Mouse (Mus musculus) limb, embryonic 14.5 days (tissue): ENCODE results near the gene Dennd1a. TPM values are rescaled to one million over a fixed set of nuclear protein-coding genes. Genes with fewer than 3 reads are reported as not detected.

Experiments used
- ATAC-seq: fragments of 200-750 bp; cut with Nextera tagmentation; 2 replicates; pipeline ENCODE4 v1.8.0; 2017; ENCODE audit warnings: low read depth, moderate number of reproducible peaks, moderate TSS enrichment; ENCODE audit not compliant: low FRiP score
- DNase-seq: peaks from one replicate; pipeline ENCODE4 v3.0.0-alpha.2; 2015; ENCODE audit warnings: low spot score
- H3K27ac ChIP-seq: fragments of 300-500 bp; sonication (generic); replicated peaks from 2 replicates; pipeline ENCODE4 v1.5.1; 2014; ENCODE audit warnings: low read depth, mild to moderate bottlenecking, low read length, moderate library complexity, mixed read lengths
- H3K27me3 ChIP-seq: fragments of 300-500 bp; sonication (generic); 2 replicates; pipeline ENCODE4 v1.6.1; 2014; ENCODE audit warnings: low read length, mixed read lengths; ENCODE audit not compliant: control insufficient read depth, insufficient read depth
- H3K36me3 ChIP-seq: fragments of 300-500 bp; sonication (generic); 2 replicates; pipeline ENCODE4 v1.6.1; 2014; ENCODE audit warnings: mild to moderate bottlenecking, low read length, moderate library complexity, mixed read lengths; ENCODE audit not compliant: control insufficient read depth, insufficient read depth
- H3K4me1 ChIP-seq: fragments of 300-500 bp; sonication (generic); 2 replicates; pipeline ENCODE4 v1.6.1; 2014; ENCODE audit warnings: antibody characterized with exemption, low read length, mixed read lengths; ENCODE audit not compliant: control insufficient read depth, insufficient read depth
- H3K4me2 ChIP-seq: fragments of 300-500 bp; sonication (generic); replicated peaks from 2 replicates; pipeline ENCODE4 v1.6.1; 2014; ENCODE audit warnings: low read depth, mild to moderate bottlenecking, low read length, moderate library complexity; ENCODE audit not compliant: severe bottlenecking
- H3K4me3 ChIP-seq: fragments of 300-500 bp; sonication (generic); replicated peaks from 2 replicates; pipeline ENCODE4 v1.5.1; 2014; ENCODE audit warnings: low read length
- H3K9ac ChIP-seq: fragments of 300-500 bp; sonication (generic); 2 replicates; pipeline ENCODE4 v1.6.1; 2014; ENCODE audit warnings: mild to moderate bottlenecking, low read depth, low read length, moderate library complexity; ENCODE audit not compliant: severe bottlenecking
- H3K9me3 ChIP-seq: fragments of 300-500 bp; sonication (generic); 2 replicates; pipeline ENCODE4 v1.6.1; 2016; ENCODE audit warnings: low read length; ENCODE audit not compliant: control insufficient read depth
- POLR2A ChIP-seq: fragments of 200-500 bp; IDR thresholded peaks from 2 replicates; pipeline ENCODE4 v1.8.0; 2012; ENCODE audit warnings: inconsistent platforms, mild to moderate bottlenecking, moderate library complexity, borderline replicate concordance; ENCODE audit not compliant: insufficient read depth, insufficient read length; ENCODE audit errors: extremely low read depth
- WGBS: fragments of 180-500 bp; shearing (Covaris S2); extraction: QIAGEN DNeasy Blood & Tissue Kit; methylation state at CpG from one replicate; pipeline ENCODE4 v1.1.7; 2014; 5-methylcytosine and 5-hydroxymethylcytosine counted together
- polyA plus RNA-seq, 2 experiments: library from polyadenylated mRNA; depleted of rRNA in 1 of 2; stranded (reverse) in 1 of 2; unstranded in 1 of 2; fragments of >200 nt; fragmentation: Nextera tagmentation in 1 of 2; extraction: Ambion mirVana in 1 of 2; gene quantifications; 2 replicates each; pipeline versions ENCODE4 v1.2.1 to v1.2.3; 2012 to 2014

Gene Dennd1a
- polyA plus RNA-seq, 2 experiments, result 11.8 to 22.9 TPM

DNA sequence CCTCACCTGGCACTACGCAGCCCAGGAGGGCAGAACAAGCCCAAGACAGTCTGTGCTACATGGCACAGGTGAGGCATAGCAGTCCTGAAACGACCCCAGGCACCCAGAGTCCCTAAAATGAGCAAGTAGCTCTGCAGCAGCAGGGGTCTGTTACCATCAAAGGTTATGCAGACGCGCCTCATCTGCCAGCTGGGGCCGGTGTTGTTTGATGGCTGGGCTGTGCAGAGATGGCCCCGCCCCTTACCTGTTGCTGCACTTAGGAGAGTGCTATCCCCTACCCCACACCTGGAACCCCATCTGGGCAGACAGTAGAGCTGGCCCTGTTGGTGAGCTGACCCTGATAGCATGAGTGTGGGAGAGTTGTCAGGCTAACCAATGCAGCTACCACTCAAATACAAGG, 526.6 kb downstream of the Dennd1a start:
- DNase-seq (no peak), ATAC-seq (no peak)
- no peak for TF ChIP-seq POLR2A
- WGBS, result 26% methylated on average over 6 of the region's 6 CpGs
- Histone ChIP-seq H3K27me3 (no peaks in the 10 kb centered on the region), H3K4me2 (no peak overlapping the region), H3K9me3 (no peaks in the 10 kb centered on the region), H3K4me3 (no peak overlapping the region), H3K9ac (no peak overlapping the region), H3K36me3 (no peaks in the 10 kb centered on the region), H3K4me1 (peaks cover 35% of the 10 kb centered on the region), H3K27ac (no peak overlapping the region)

DNA sequence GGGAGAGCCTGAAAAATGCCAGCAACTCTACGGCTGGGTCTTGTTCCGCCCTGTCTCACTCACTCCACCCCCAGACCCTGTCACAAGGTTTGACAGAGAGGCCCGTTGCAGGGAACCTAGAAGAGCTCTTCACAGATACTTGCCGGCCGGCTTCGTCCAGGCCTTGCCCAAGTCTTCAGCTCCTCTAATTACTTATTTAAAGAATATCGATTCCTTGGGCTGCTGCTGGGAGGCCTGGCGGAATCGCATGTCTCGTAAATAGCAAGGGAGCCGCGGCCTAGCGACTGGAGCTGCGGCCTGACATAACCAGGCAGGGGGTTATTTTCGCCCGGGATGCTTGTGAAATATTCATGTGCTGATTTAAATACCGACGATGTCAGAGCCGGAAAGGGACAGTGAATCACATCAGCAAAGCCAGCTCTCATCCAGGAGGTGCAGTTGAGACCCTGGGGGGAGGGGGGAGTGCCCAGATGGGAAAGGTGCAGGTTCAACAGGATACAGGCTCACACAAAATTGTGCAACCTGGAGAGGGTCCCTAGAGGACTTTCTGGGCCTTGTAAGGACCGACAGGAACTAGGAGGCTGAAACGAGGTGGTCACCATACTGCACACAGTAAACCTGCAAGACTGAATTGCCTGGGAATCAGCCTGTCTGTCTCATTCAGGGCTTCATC, 528.7 kb downstream of the Dennd1a start:
- 7% methylated on average over 21 of the region's 21 CpGs for WGBS
- H3K4me3 ChIP-seq, result no peak overlapping the region
- peak overlapping the region; percentile 38 for H3K9ac ChIP-seq

DNA sequence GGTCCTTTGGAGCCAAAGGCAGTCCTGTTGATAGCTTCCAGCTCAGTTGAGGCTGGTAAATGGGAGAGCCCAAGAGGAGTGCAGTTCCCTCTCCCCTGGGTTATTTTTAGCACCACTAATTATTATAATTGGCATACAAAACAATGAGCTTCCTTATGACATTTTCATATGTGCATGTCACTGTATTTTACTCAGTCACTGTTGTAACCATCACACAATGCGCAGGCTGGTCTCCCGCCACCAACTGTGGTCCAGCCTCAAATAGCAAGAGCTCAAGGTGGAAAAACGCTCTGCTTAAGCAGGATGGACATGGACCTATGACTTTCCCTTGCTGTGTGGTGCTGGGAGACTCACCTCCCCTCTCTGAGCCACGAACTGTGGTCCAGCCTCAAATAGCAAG, 529.4 kb downstream of the Dennd1a start:
- Histone ChIP-seq H3K4me2 (no peak overlapping the region; the same call in 1 of the 2 replicates), H3K9ac (0 out of 2 replicates have a peak overlapping the region, but pooled peaks have one; percentile 38), H3K27ac (peak overlapping the region; percentile 50; the same call in 1 of the 2 replicates), H3K36me3 (no peaks in the 10 kb centered on the region), H3K27me3 (no peaks in the 10 kb centered on the region), H3K4me3 (no peak overlapping the region), H3K9me3 (no peaks in the 10 kb centered on the region), H3K4me1 (peaks cover 25% of the 10 kb centered on the region)
- DNase-seq (no peak), ATAC-seq (0 out of 2 replicates have a peak, but pooled peaks have one; percentile 5)
- TF ChIP-seq POLR2A, result no peak
- WGBS, result 78% methylated on average over 4 of the region's 4 CpGs

More for the DNA sequence above, 528.7 kb downstream of the Dennd1a start:
- no peaks in the 10 kb centered on the region for H3K27me3 ChIP-seq
- H3K27ac ChIP-seq, result peak overlapping the region; percentile 50
- no peak for DNase-seq
- peaks cover 25% of the 10 kb centered on the region for H3K4me1 ChIP-seq
- H3K4me2 ChIP-seq, result peak overlapping the region; percentile 39
- no peak for TF ChIP-seq POLR2A
- no peaks in the 10 kb centered on the region for H3K36me3 ChIP-seq
- peak; percentile 70 for ATAC-seq
- no peaks in the 10 kb centered on the region for H3K9me3 ChIP-seq

DNA sequence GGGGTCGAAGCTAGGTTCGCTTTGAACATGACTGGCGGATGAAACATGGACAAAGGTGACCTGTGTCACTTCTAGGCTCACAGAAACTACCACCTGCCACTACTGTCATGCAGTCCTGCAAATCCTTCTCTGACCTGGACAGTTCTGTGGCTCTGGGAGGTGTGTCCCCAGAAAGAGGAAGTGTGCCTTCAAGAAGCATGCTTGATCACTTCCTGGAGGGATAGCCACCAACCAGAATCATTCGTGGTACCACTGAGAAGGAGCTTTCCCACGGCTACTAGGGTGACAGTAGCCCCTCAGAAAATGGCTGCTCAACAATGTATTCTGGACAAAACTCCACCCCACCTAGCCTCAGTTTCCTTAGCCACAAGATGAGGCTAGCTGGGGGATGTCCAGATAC, 530.2 kb downstream of the Dennd1a start:
- no peak for DNase-seq
- Histone ChIP-seq H3K4me1 (peaks cover 25% of the 10 kb centered on the region), H3K27me3 (no peaks in the 10 kb centered on the region), H3K4me3 (no peak overlapping the region), H3K9me3 (no peaks in the 10 kb centered on the region), H3K27ac (no peak overlapping the region), H3K36me3 (no peaks in the 10 kb centered on the region), H3K9ac (no peak overlapping the region), H3K4me2 (no peak overlapping the region)
- no peak for ATAC-seq
- no peak for TF ChIP-seq POLR2A
- WGBS, result 87% methylated on average over 5 of the region's 5 CpGs

DNA sequence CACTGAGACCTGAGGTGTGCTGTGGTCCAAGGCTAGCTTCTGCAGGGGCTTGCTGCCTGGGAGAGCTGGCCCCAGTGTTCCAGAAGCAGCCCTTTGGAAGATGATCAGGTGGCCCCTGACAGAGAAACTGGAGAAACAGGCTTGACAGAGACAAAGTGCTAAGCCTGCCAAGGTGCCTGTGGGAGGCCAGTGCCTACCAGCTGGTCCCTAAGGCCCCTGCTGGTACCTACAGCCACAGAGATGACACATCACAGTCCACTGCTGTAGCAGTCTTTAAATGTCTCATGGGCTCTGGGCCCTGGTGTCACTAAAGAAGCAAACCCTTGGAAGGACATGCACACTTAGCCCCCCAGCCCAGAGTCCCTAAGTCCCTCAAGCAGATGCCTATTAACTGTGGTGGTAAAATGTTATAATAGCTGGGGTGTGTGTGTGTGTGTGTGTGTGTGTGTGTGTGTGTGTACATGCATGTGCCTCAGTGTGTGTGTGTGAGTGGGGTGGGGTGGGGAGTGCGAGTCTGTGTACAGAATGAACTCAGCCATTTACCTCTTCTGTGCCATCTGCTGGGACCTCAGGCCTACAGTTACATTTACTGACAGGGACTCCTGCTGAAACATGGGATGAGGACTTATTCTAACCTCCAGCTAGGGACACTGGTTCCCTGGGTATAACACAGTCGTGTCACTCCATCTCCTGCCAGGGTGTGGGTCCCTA, 530.8 kb downstream of the Dennd1a start:
- WGBS, result 95% methylated on average over 2 of the region's 2 CpGs
- DNase-seq, result no peak

More for the DNA sequence above, 530.8 kb downstream of the Dennd1a start:
- Histone ChIP-seq H3K36me3 (no peaks in the 10 kb centered on the region), H3K4me3 (no peak overlapping the region), H3K27me3 (no peaks in the 10 kb centered on the region), H3K9me3 (no peaks in the 10 kb centered on the region), H3K27ac (no peak overlapping the region), H3K4me1 (peaks cover 25% of the 10 kb centered on the region), H3K4me2 (no peak overlapping the region), H3K9ac (no peak overlapping the region)
- no peak for TF ChIP-seq POLR2A
- no peak for ATAC-seq
